Mouse (Mus musculus) stomach, postnatal 0 days (tissue): ENCODE results near the gene Krtap9-1.

Experiments used
- CTCF ChIP-seq: IDR thresholded peaks from 2 replicates; pipeline ENCODE4 v1.5.1; 2016; ENCODE audit warnings: antibody characterized with exemption, low read depth, mild to moderate bottlenecking, moderate library complexity
- EP300 ChIP-seq: optimal IDR thresholded peaks from 2 replicates; pipeline ENCODE3; 2016; ENCODE audit warnings: antibody characterized with exemption

GRCm38 (mm10) chr11:99857617-99858016, 15.6 kb upstream of the Krtap9-1 start, which contains the start of gene Gm11568:
- TF ChIP-seq CTCF, result no peak
- no peak for TF ChIP-seq EP300
